Mouse (Mus musculus) skeletal muscle tissue, adult 2 months (tissue): ENCODE results near the gene Wdfy1.

ENCODE experiments used
- DNase-seq: peaks from one replicate; pipeline ENCODE4 v3.0.0-alpha.2; 2012; ENCODE audit warnings: low read depth, low spot score

Wdfy1 gene

DNA sequence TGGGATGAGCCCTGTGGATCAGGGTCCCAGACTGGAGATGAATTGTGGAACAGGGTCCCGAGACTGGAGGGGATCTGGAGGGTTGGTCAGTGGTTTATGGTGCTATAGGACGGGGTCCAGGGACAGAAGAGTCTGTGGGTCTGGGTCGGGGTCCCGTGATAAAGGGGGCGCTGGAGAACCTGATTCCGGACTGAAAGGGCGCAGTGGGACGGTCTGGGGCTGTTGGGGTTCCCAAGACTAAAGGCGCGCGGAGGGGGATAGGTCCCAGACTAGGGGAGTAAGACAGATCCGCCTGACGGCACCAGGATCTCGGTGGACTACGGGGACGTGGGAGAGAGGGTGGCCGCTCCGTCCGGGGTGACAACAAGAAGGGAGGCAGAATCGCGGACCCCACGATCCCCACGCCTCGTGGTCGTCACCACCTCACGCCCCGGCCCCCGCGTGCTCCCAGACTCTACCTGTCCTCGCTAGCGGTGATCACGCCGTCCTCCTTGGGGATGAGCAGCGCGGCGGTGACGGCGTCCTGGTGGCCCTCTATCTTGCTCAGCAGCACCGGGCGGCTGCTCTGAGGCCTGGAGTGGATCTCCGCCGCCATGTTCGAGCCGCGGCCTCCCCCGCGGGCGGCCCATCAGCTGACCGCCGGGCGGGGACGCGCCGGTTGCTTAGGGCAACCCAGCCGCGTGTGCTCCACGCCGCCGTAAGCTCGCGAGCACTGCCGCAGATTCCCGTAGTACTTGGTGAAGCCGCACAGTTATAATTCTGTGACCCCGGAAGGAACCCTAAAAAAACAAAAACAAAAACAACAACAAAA is 14.6 kb downstream of the Wdfy1 start:
- peak; percentile 75 for DNase-seq

DNA sequence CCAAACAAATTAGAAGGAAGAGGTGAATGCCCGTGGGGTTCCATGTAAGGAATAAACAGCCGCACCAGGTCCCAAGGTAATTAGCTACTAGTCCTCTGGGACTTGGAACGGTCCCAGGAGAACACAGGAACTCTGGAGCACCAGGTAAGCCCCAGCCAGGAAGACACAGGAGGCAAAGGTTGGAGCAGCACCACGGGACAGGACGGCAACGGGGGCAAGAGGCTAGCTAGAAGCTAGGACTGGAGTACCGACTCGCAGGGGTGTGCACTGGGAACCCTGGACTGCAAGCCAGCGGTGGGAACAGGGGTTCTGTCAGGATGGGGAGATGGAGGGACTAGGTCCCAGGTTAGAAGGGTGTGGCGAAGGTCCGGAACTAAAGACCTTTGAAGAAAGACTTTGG is 15.3 kb downstream of the Wdfy1 start:
- no peak for DNase-seq

DNA sequence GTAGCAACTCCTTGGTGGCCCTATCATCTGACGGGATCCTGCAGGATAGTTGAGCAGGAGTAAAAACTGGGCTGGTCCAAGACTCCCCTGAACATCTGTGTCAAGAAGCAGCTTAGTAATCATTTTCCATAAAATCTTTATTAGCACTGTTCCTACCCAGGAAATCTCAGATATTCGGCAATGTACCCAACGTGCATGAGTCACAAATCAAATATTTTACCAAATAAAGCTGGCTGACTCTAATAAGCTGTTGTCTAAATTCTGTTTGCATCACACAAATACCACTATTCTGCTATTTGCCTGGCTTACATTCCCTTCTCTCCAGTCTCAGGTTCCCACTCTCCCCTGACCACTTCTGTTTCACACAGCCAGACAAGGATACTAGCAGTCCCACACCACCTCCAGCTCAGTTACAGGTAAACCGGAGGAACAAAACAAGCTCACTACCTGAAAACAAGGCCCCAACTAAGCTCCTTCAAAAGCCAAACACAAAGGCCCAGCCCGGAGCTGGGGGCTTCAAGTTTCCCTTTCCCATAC is 16.4 kb downstream of the Wdfy1 start:
- DNase-seq, result no peak

DNA sequence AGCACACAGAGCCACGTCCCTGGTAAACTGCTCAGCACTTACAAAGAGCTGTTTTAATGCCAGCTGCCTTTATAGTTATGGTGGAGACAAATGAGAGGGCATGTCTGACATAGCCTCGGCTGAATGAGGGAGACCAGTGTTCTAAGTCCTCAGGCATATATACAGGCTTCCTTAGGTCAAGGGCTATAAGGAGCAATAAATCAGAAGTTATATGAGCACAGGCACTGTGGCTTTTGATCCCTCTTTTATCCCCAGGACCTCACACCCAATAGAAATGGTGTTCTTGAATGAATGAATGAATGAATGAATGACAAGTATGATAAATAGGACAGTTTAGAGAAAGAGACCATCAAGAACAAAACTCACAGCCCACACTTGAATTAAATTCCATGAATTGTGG is 16.9 kb downstream of the Wdfy1 start:
- DNase-seq, result no peak

- DNase-seq, result no peak
These were observed 18.3 kb downstream of the Wdfy1 start for GRCm38 (mm10) chr1:79757597-79757996.

DNA sequence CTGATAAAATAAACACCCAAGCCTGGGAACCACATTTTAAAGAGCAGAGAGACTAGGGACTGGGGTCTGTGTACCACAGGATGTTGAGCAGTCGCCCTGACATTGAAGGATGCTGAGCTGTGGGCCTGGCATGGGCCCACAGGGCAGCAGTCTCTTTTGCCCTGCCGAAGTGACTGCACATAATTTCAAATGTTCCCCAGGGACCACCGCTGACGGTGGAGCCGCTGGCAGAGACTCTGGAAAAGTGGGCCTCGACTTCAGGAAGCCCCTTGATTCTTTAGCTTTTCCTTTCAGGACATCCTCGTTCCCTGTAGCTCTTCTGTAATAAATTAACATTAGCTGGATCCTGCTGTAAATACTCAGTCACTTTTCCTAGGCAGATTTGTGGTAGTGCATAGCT is 18.8 kb downstream of the Wdfy1 start:
- DNase-seq, result no peak

GRCm38 (mm10) chr1:79756417-79756816 is 19.5 kb downstream of the Wdfy1 start:
- DNase-seq, result peak; percentile 52

DNA sequence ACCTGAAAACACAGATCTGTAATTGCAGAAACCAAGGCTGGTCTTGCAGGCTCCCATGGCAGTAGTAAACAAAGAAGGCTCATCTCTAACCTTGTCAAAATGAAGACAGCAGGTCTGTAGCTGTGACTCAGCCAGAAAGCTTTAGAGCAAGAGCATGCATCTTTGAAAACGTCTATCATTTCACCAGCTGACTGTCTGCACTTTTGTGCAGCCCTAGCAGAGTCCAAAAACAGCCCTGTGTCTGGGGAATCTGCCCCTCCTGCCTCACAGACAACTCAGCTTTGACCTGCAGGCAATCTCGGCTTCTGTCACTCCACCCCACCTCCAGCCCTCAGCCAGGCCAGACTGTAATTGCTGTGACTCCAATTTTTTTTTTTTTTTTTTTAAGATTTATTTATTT is 20.6 kb downstream of the Wdfy1 start:
- DNase-seq, result peak; percentile 54

DNA sequence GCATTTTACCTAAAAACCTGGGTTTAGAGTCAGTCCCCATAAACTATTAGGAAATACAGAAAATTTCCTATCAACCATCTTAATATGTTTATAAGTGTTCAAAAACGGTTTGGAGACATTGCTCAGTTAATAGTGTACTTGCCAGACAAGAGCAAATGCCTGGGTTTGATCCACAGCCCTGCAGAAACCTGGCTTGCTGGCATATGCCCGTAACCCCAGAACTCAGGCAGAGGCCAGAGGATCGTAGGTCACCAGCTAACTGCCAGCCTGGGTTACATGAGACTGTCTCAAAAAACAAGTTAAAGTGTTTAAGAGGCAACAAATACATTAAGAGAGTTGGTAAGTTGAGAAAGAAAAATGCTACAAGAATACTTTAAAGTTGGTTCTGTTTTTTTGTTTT is 21.0 kb downstream of the Wdfy1 start:
- peak; percentile 32 for DNase-seq

GRCm38 (mm10) chr1:79753456-79753855 is 22.5 kb downstream of the Wdfy1 start:
- DNase-seq, result no peak

DNA sequence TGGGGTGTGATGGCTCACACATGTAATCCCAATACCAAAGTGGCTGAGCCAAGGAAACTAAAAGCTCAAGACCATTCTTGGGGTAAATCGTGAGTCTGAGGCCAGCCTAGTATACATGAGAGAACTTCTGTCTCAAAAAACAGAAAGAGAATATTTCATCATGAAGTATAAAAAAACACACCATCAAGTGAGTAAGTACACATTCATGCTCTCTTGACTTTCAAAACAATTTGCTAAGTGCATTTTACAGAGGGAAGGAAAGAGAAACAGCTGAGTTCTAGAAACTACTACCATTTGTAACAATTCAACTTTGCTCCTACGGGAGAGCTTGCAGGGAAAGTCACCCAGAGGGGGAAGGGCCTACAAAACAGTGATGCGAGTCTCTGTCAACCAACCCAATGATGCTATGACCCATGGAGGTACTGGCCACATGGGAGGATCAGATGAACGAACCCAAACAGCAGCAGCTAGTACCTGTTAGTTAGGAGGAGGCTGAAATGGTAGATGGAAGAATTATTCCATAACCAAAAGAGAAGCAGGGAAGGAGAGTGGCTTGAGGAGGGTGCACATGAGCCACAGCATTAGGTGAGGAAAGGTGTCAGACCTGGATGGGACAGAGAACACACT is 23.1 kb downstream of the Wdfy1 start:
- no peak for DNase-seq

GRCm38 (mm10) chr1:79752015-79752695 is 23.8 kb downstream of the Wdfy1 start:
- no peak for DNase-seq

GRCm38 (mm10) chr1:79751186-79751585 is 24.8 kb downstream of the Wdfy1 start:
- DNase-seq, result peak; percentile 23

GRCm38 (mm10) chr1:79746056-79746455 is 29.9 kb downstream of the Wdfy1 start:
- DNase-seq, result peak; percentile 86

GRCm38 (mm10) chr1:79743385-79743784 is 32.6 kb downstream of the Wdfy1 start:
- no peak for DNase-seq

- no peak for DNase-seq
These were observed 33.0 kb downstream of the Wdfy1 start for GRCm38 (mm10) chr1:79742949-79743348.

DNA sequence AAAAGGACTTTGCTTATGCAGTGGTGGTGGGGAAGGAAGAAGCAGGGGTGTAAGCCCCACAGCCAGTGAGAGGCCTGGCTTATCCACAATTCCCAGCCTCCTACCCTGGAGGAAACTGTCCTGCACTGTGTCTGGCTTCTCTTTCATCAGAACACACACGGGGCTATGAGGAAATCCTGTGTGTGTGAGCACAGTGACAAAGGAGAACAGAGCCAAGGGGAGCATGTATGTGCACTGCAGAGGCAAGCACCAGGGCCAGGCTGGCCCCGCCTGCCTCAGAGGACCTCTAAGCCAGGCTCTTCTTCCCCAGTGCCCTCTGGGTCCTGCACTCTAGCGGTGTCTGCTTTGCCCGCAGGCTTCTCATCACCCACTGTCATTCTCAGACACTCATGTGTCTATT is 34.9 kb downstream of the Wdfy1 start:
- no peak for DNase-seq

DNA sequence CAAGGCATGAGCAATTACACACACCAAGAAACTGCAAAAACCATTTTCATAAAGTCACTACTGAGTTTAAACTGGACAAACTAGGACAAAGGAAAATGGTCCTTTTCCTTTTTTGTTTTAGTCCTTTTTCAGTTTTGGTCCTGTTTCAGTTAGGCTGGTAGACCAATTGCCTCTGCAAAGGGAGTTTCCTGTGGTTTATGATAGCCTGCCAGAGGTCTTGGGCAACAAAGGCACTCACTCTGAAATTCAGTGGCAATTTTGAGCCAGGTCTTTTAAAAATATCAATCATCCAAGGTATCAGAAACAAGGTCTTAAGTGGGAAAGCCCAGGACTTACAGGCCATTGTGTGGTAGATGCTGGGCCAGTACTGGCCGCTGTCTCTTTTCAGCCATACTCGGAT is 36.2 kb downstream of the Wdfy1 start:
- DNase-seq, result no peak

DNA sequence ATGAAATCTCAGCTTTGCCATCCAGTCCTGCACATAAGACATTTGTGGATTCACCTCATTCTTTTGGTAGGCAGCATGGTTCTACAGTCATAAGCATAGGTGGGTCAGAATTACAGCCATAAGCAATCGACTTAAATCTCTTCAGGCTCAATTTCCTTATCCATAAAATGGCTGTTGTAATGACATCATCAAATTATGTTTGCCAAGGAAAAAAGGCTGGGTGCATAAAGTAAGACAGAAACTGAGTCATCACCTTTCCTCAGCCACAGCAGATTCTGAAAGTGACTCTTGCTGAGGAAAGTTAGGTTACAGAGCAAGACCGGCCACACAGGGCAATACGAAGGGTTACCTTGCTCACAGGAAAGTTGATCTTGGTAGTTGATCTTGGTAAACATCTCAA is 39.5 kb downstream of the Wdfy1 start:
- DNase-seq, result no peak

DNA sequence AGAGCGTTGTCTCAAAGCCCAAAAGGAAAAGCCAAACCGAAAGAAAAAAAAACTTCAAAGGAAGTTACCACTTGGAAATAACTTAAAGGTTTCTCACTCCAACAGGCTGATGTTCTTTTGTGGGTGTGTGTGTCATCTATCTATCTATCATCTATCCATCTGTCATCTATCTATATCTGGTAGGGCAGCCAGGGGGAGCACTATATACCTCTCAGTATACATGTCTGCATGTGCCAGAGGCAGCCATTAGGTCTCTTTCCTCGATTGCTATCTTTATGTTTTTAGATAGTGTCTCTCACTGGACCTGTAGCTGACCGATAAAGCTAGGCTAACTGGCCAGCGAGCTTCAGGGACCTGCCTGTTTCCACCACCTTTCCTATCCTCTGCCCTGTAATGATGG is 41.1 kb downstream of the Wdfy1 start:
- no peak for DNase-seq

GRCm38 (mm10) chr1:79714152-79714923 is 61.6 kb downstream of the Wdfy1 start:
- DNase-seq, result no peak

DNA sequence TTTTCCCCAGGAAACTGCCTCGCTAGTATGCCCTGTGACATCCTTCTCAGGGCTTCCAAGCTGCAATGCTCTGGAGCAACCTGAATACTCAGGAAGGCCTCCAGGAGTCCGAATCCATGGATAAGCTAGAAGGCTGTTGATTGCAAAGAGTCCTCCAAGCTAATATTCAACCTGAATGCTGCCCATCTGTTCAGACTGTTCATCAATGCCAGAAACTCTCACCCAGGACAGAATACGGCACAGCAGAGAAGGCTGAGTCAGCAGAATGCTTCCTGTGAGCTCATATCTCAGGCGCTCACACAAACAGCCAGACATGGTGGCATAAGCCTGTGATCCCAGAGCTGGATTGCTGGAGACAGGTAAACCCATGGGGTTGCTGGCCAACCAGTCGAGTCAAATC is 62.9 kb downstream of the Wdfy1 start:
- DNase-seq, result no peak
